Mouse (Mus musculus) R1 (cell line): ENCODE measurements at regions not wholly inside any gene's neighbourhood (a gene's known extent, or its start where the extent isn't known, plus 50 kb on each side); places are given as distances from the start of the nearest gene placed in this dataset.
A peak's percentile ranks its signal among the peaks of the same experiment; 100 is the strongest.
"Not testable (repeated sequence)": the region's sequence is repeated elsewhere in the genome, so short reads cannot be mapped to it uniquely, and the experiment has no call there.

ENCODE experiments used
- DNase-seq: peaks from one replicate; pipeline ENCODE4 v3.0.0-alpha.2; 2018; ENCODE audit warnings: low read depth, low spot score

- DNase-seq, result no peak
Measured at GRCm38 (mm10) chr13:99128979-99129378, 55.6 kb upstream of the Zfp366 start.

- no peak for DNase-seq
Measured at GRCm38 (mm10) chr13:99128284-99128691, 56.3 kb upstream of the Zfp366 start.

GRCm38 (mm10) chr13:99127716-99128115 lies 56.9 kb upstream of the Zfp366 start:
- no peak for DNase-seq

GRCm38 (mm10) chr13:99126971-99127370 lies 57.7 kb upstream of the Zfp366 start:
- not testable (repeated sequence) for DNase-seq

- DNase-seq, result no peak
Measured at GRCm38 (mm10) chr13:99126538-99126937, 58.1 kb upstream of the Zfp366 start.

- peak; percentile 34 for DNase-seq
Measured at GRCm38 (mm10) chr13:99125946-99126345, 58.7 kb upstream of the Zfp366 start.

GRCm38 (mm10) chr13:99124894-99125570 lies 59.6 kb upstream of the Zfp366 start:
- peak; percentile 32 for DNase-seq

GRCm38 (mm10) chr13:99124141-99124540 lies 60.5 kb upstream of the Zfp366 start:
- no peak for DNase-seq

GRCm38 (mm10) chr13:99123476-99124140 lies 61.0 kb upstream of the Zfp366 start:
- no peak for DNase-seq

GRCm38 (mm10) chr13:99122539-99122938 lies 62.1 kb upstream of the Zfp366 start:
- DNase-seq, result not testable (repeated sequence)

GRCm38 (mm10) chr13:99121096-99121495 lies 63.5 kb upstream of the Zfp366 start:
- no peak for DNase-seq

- no peak for DNase-seq
Measured at GRCm38 (mm10) chr13:99119941-99120340, 64.7 kb upstream of the Zfp366 start.

GRCm38 (mm10) chr13:99118901-99119300 lies 65.7 kb upstream of the Zfp366 start:
- DNase-seq, result no peak

GRCm38 (mm10) chr13:99115541-99115940 lies 69.1 kb upstream of the Zfp366 start:
- no peak for DNase-seq

- DNase-seq, result no peak
Measured at GRCm38 (mm10) chr13:99114565-99114964, 70.1 kb upstream of the Zfp366 start.

- DNase-seq, result peak; percentile 92
Measured at GRCm38 (mm10) chr13:99111736-99112386, 72.8 kb upstream of the Zfp366 start.

- DNase-seq, result no peak
Measured at GRCm38 (mm10) chr13:99107983-99108382, 76.6 kb upstream of the Zfp366 start.

GRCm38 (mm10) chr13:99102089-99102681 lies 82.4 kb upstream of the Zfp366 start:
- DNase-seq, result no peak

GRCm38 (mm10) chr13:99100430-99101409 lies 83.9 kb upstream of the Zfp366 start:
- DNase-seq, result peak; percentile 87

GRCm38 (mm10) chr13:99099794-99100429 lies 84.7 kb upstream of the Zfp366 start:
- no peak for DNase-seq

- no peak for DNase-seq
Measured at GRCm38 (mm10) chr13:99099226-99099625, 85.4 kb upstream of the Zfp366 start.
